Comparison of ENCODE assay signal across 1 mouse cellular context in genomic region chr2:32381775-32382223, GRCm38 (mm10).
TF ChIP-seq lines count a peak whose summit lies in the region.

Gene 1110008P14Rik (minus strand): TSS chr2:32381938.

TF ChIP-seq in CH12.LX, 34 proteins besides CTCF, POLR2A, EP300 and RAD21 (continued from another document):
- no peak for TF ChIP-seq ZKSCAN1 (IDR thresholded peaks at IDR 0.05; ENCODE audit: borderline replicate concordance, low read depth, low read length)
- TF ChIP-seq USF2 (conservative IDR thresholded peaks at IDR 0.05; ENCODE audit: low read depth, low read length) = no peak
